Mouse (Mus musculus): Measurements from ENCODE around the gene Deup1. TPM values are rescaled to one million over a fixed set of nuclear protein-coding genes. Genes with fewer than 3 reads are reported as not detected.
A peak's percentile ranks its signal among the peaks of the same experiment; 100 is the strongest.

Gene Deup1
- polyA plus RNA-seq, 1 experiment from 2014 or later = 21.0 TPM

- H3K9ac ChIP-seq (ENCODE audit: low read length) = no peak overlapping the region
- H3K36me3 ChIP-seq (ENCODE audit: control insufficient read depth, insufficient read depth, low read length) = no peaks in the 10 kb centered on the region
- H3K27ac ChIP-seq (ENCODE audit: low read length) = no peak overlapping the region
- ATAC-seq (ENCODE audit: low read depth) = peak; percentile 61
- H3K4me3 ChIP-seq (ENCODE audit: low read length) = no peak overlapping the region
- WGBS = 34% methylated on average over 5 of the region's 5 CpGs
- no peaks in the 10 kb centered on the region for H3K4me1 ChIP-seq (replicated peaks; ENCODE audit: control insufficient read depth, insufficient read depth, low read length)
- H3K4me2 ChIP-seq (ENCODE audit: low read depth, low read length) = no peak overlapping the region
- H3K27me3 ChIP-seq (ENCODE audit: control insufficient read depth, insufficient read depth, low read depth, low read length) = no peaks in the 10 kb centered on the region
- H3K9me3 ChIP-seq (ENCODE audit: control insufficient read depth, low read length) = no peaks in the 10 kb centered on the region
These were observed 26.7 kb downstream of the Deup1 start for GRCm38 (mm10) chr9:15600859-15601540.

GRCm38 (mm10) chr9:15600156-15600858 lies 27.4 kb downstream of the Deup1 start:
- H3K4me1 ChIP-seq (replicated peaks; ENCODE audit: control insufficient read depth, insufficient read depth, low read length) = no peaks in the 10 kb centered on the region
- H3K27me3 ChIP-seq (ENCODE audit: control insufficient read depth, insufficient read depth, low read depth, low read length) = no peaks in the 10 kb centered on the region
- H3K36me3 ChIP-seq (ENCODE audit: control insufficient read depth, insufficient read depth, low read length) = no peaks in the 10 kb centered on the region
- no peaks in the 10 kb centered on the region for H3K9me3 ChIP-seq (ENCODE audit: control insufficient read depth, low read length)
- no peak overlapping the region for H3K9ac ChIP-seq (ENCODE audit: low read length)
- no peak overlapping the region for H3K4me3 ChIP-seq (ENCODE audit: low read length)
- peak; percentile 71 for ATAC-seq (ENCODE audit: low read depth)
- H3K4me2 ChIP-seq (ENCODE audit: low read depth, low read length) = no peak overlapping the region
- WGBS = 44% methylated on average over 6 of the region's 6 CpGs
- H3K27ac ChIP-seq (ENCODE audit: low read length) = no peak overlapping the region

- no peak overlapping the region for H3K27ac ChIP-seq (ENCODE audit: low read length)
- H3K4me3 ChIP-seq (ENCODE audit: low read length) = no peak overlapping the region
These were observed 31.1 kb downstream of the Deup1 start for GRCm38 (mm10) chr9:15596598-15596997.

GRCm38 (mm10) chr9:15594148-15594547 lies 33.6 kb downstream of the Deup1 start:
- Histone ChIP-seq H3K9ac (ENCODE audit: low read length) (no peak overlapping the region), H3K27me3 (ENCODE audit: control insufficient read depth, insufficient read depth, low read depth, low read length) (no peaks in the 10 kb centered on the region), H3K4me2 (ENCODE audit: low read depth, low read length) (no peak overlapping the region), H3K36me3 (ENCODE audit: control insufficient read depth, insufficient read depth, low read length) (no peaks in the 10 kb centered on the region), H3K4me3 (ENCODE audit: low read length) (no peak overlapping the region), H3K9me3 (ENCODE audit: control insufficient read depth, low read length) (no peaks in the 10 kb centered on the region), H3K27ac (ENCODE audit: low read length) (no peak overlapping the region), H3K4me1 (replicated peaks; ENCODE audit: control insufficient read depth, insufficient read depth, low read length) (no peaks in the 10 kb centered on the region)
- WGBS = 72% methylated on average over 4 of the region's 4 CpGs
- ATAC-seq (ENCODE audit: low read depth) = no peak

More at GRCm38 (mm10) chr9:15596598-15596997, 31.1 kb downstream of the Deup1 start:
- H3K9ac ChIP-seq (ENCODE audit: low read length) = no peak overlapping the region
- no peaks in the 10 kb centered on the region for H3K27me3 ChIP-seq (ENCODE audit: control insufficient read depth, insufficient read depth, low read depth, low read length)
- no peaks in the 10 kb centered on the region for H3K4me1 ChIP-seq (replicated peaks; ENCODE audit: control insufficient read depth, insufficient read depth, low read length)
- WGBS = 33% methylated on average over 4 of the region's 4 CpGs
- ATAC-seq (ENCODE audit: low read depth) = no peak
- H3K36me3 ChIP-seq (ENCODE audit: control insufficient read depth, insufficient read depth, low read length) = no peaks in the 10 kb centered on the region
- H3K4me2 ChIP-seq (ENCODE audit: low read depth, low read length) = no peak overlapping the region
- no peaks in the 10 kb centered on the region for H3K9me3 ChIP-seq (ENCODE audit: control insufficient read depth, low read length)

GRCm38 (mm10) chr9:15587157-15587854 lies 40.4 kb downstream of the Deup1 start:
- Histone ChIP-seq H3K4me2 (ENCODE audit: low read depth, low read length) (no peak overlapping the region), H3K27ac (ENCODE audit: low read length) (no peak overlapping the region), H3K4me1 (replicated peaks; ENCODE audit: control insufficient read depth, insufficient read depth, low read length) (no peaks in the 10 kb centered on the region), H3K9ac (ENCODE audit: low read length) (no peak overlapping the region), H3K27me3 (ENCODE audit: control insufficient read depth, insufficient read depth, low read depth, low read length) (no peaks in the 10 kb centered on the region), H3K36me3 (ENCODE audit: control insufficient read depth, insufficient read depth, low read length) (no peaks in the 10 kb centered on the region), H3K4me3 (ENCODE audit: low read length) (no peak overlapping the region), H3K9me3 (ENCODE audit: control insufficient read depth, low read length) (no peaks in the 10 kb centered on the region)
- ATAC-seq (ENCODE audit: low read depth) = no peak
- 31% methylated on average over 6 of the region's 6 CpGs for WGBS

GRCm38 (mm10) chr9:15585956-15586355 lies 41.8 kb downstream of the Deup1 start:
- Histone ChIP-seq H3K4me1 (replicated peaks; ENCODE audit: control insufficient read depth, insufficient read depth, low read length) (no peaks in the 10 kb centered on the region), H3K27ac (ENCODE audit: low read length) (no peak overlapping the region), H3K9me3 (ENCODE audit: control insufficient read depth, low read length) (no peaks in the 10 kb centered on the region), H3K36me3 (ENCODE audit: control insufficient read depth, insufficient read depth, low read length) (no peaks in the 10 kb centered on the region), H3K9ac (ENCODE audit: low read length) (no peak overlapping the region), H3K4me2 (ENCODE audit: low read depth, low read length) (no peak overlapping the region), H3K27me3 (ENCODE audit: control insufficient read depth, insufficient read depth, low read depth, low read length) (no peaks in the 10 kb centered on the region), H3K4me3 (ENCODE audit: low read length) (no peak overlapping the region)
- WGBS = 79% methylated on average over 1 of the region's 1 CpGs
- no peak for ATAC-seq (ENCODE audit: low read depth)

- WGBS = 67% methylated on average over 9 of the region's 9 CpGs
- Histone ChIP-seq H3K9me3 (ENCODE audit: control insufficient read depth, low read length) (no peaks in the 10 kb centered on the region), H3K27me3 (ENCODE audit: control insufficient read depth, insufficient read depth, low read depth, low read length) (no peaks in the 10 kb centered on the region), H3K4me3 (ENCODE audit: low read length) (no peak overlapping the region), H3K9ac (ENCODE audit: low read length) (no peak overlapping the region), H3K4me2 (ENCODE audit: low read depth, low read length) (no peak overlapping the region), H3K27ac (ENCODE audit: low read length) (no peak overlapping the region), H3K36me3 (ENCODE audit: control insufficient read depth, insufficient read depth, low read length) (no peaks in the 10 kb centered on the region), H3K4me1 (replicated peaks; ENCODE audit: control insufficient read depth, insufficient read depth, low read length) (no peaks in the 10 kb centered on the region)
- no peak for ATAC-seq (ENCODE audit: low read depth)
These were observed 43.5 kb downstream of the Deup1 start for GRCm38 (mm10) chr9:15584209-15584608.

- ATAC-seq (ENCODE audit: low read depth) = no peak
- H3K27me3 ChIP-seq (ENCODE audit: control insufficient read depth, insufficient read depth, low read depth, low read length) = no peaks in the 10 kb centered on the region
- no peak overlapping the region for H3K4me3 ChIP-seq (ENCODE audit: low read length)
- WGBS = 92% methylated on average over 5 of the region's 5 CpGs
- H3K36me3 ChIP-seq (ENCODE audit: control insufficient read depth, insufficient read depth, low read length) = no peaks in the 10 kb centered on the region
- no peak overlapping the region for H3K9ac ChIP-seq (ENCODE audit: low read length)
- no peak overlapping the region for H3K4me2 ChIP-seq (ENCODE audit: low read depth, low read length)
- no peaks in the 10 kb centered on the region for H3K4me1 ChIP-seq (replicated peaks; ENCODE audit: control insufficient read depth, insufficient read depth, low read length)
- no peak overlapping the region for H3K27ac ChIP-seq (ENCODE audit: low read length)
- no peaks in the 10 kb centered on the region for H3K9me3 ChIP-seq (ENCODE audit: control insufficient read depth, low read length)
These were observed 45.7 kb downstream of the Deup1 start for GRCm38 (mm10) chr9:15582026-15582425.

GRCm38 (mm10) chr9:15580176-15580575 lies 47.6 kb downstream of the Deup1 start:
- ATAC-seq (ENCODE audit: low read depth) = no peak
- H3K4me3 ChIP-seq (ENCODE audit: low read length) = no peak overlapping the region
- H3K27ac ChIP-seq (ENCODE audit: low read length) = no peak overlapping the region
- no peak overlapping the region for H3K9ac ChIP-seq (ENCODE audit: low read length)
- H3K4me1 ChIP-seq (replicated peaks; ENCODE audit: control insufficient read depth, insufficient read depth, low read length) = no peaks in the 10 kb centered on the region
- no peaks in the 10 kb centered on the region for H3K27me3 ChIP-seq (ENCODE audit: control insufficient read depth, insufficient read depth, low read depth, low read length)
- no peak overlapping the region for H3K4me2 ChIP-seq (ENCODE audit: low read depth, low read length)
- 53% methylated on average over 6 of the region's 6 CpGs for WGBS
- no peaks in the 10 kb centered on the region for H3K36me3 ChIP-seq (ENCODE audit: control insufficient read depth, insufficient read depth, low read length)
- H3K9me3 ChIP-seq (ENCODE audit: control insufficient read depth, low read length) = no peaks in the 10 kb centered on the region
